Mouse (Mus musculus): ENCODE results near the gene Pim3. TPM values are rescaled to one million over a fixed set of nuclear protein-coding genes. Genes with fewer than 3 reads are reported as not detected.
A peak's percentile ranks its signal among the peaks of the same experiment; 100 is the strongest.

Pim3 gene
- total and polyA plus RNA-seq, 2 experiments = 17.7 to 68.3 TPM

- 23% methylated on average over 8 of the region's 8 CpGs for WGBS
- H3K4me1 ChIP-seq (ENCODE audit: control insufficient read depth, insufficient read depth, low read length) = peaks cover 18% of the 10 kb centered on the region
- peak; percentile 77 for DNase-seq (ENCODE audit: extremely low read depth, low read depth, low spot score)
- no peak for TF ChIP-seq CTCF (IDR thresholded peaks at IDR 0.05; ENCODE audit: low read depth, low read length)
- TF ChIP-seq POLR2A (IDR thresholded peaks at IDR 0.05; ENCODE audit: extremely low read depth, insufficient read depth, low read length) = no peak
- H3K79me2 ChIP-seq (ENCODE audit: control insufficient read depth, insufficient read depth, low read length) = no peaks in the 10 kb centered on the region
- H3K27me3 ChIP-seq (ENCODE audit: control insufficient read depth, insufficient read depth, low read length) = no peaks in the 10 kb centered on the region
- H3K4me3 ChIP-seq (ENCODE audit: insufficient read depth, low read depth, low read length) = no peak overlapping the region
- peak overlapping the region; percentile 1; the same call in 1 of the 2 replicates for H3K9ac ChIP-seq (ENCODE audit: low read depth, low read length)
- H3K36me3 ChIP-seq (ENCODE audit: control insufficient read depth, insufficient read depth, low read length) = no peaks in the 10 kb centered on the region
- H3K27ac ChIP-seq (replicated peaks; ENCODE audit: insufficient read depth, low read depth, low read length) = peak overlapping the region; percentile 43
Measured at GRCm38 (mm10) chr15:88891676-88892040, 29.7 kb downstream of the Pim3 start.

DNA sequence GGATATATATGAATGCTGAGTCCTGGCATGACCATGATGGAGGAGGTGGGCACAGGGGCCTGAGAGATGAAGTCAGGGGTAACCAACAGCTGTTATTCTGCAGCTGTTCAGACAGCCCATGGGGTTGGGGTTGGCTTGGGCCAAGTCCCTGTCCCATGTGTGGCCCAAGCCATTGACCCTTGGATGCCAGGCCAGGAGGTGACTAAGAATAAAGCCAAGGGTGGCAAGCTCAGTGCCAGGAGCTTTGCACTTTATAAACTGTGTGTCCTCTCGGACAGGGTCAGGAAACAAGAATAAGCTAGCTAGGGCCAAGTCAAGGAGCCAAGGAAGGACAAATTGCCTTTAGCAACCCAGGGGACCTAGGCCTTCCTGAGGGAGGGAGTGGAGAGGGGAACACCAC lies 30.3 kb downstream of the Pim3 start:
- Histone ChIP-seq H3K27me3 (ENCODE audit: control insufficient read depth, insufficient read depth, low read length) (no peaks in the 10 kb centered on the region), H3K4me3 (ENCODE audit: insufficient read depth, low read depth, low read length) (no peak overlapping the region), H3K36me3 (ENCODE audit: control insufficient read depth, insufficient read depth, low read length) (no peaks in the 10 kb centered on the region), H3K4me1 (ENCODE audit: control insufficient read depth, insufficient read depth, low read length) (peaks cover 18% of the 10 kb centered on the region), H3K9ac (ENCODE audit: low read depth, low read length) (no peak overlapping the region), H3K79me2 (ENCODE audit: control insufficient read depth, insufficient read depth, low read length) (no peaks in the 10 kb centered on the region), H3K27ac (replicated peaks; ENCODE audit: insufficient read depth, low read depth, low read length) (peak overlapping the region; percentile 43)
- DNase-seq (ENCODE audit: extremely low read depth, low read depth, low spot score) = peak; percentile 94
- WGBS = 26% methylated on average over 1 of the region's 1 CpGs
- TF ChIP-seq POLR2A (IDR thresholded peaks at IDR 0.05; ENCODE audit: extremely low read depth, insufficient read depth, low read length) = no peak
- no peak for TF ChIP-seq CTCF (IDR thresholded peaks at IDR 0.05; ENCODE audit: low read depth, low read length)

GRCm38 (mm10) chr15:88892876-88893275 lies 30.9 kb downstream of the Pim3 start:
- TF ChIP-seq CTCF (IDR thresholded peaks at IDR 0.05; ENCODE audit: low read depth, low read length) = no peak
- TF ChIP-seq POLR2A (IDR thresholded peaks at IDR 0.05; ENCODE audit: extremely low read depth, insufficient read depth, low read length) = no peak
- H3K79me2 ChIP-seq (ENCODE audit: control insufficient read depth, insufficient read depth, low read length) = no peaks in the 10 kb centered on the region
- H3K27ac ChIP-seq (replicated peaks; ENCODE audit: insufficient read depth, low read depth, low read length) = peak overlapping the region; percentile 41
- H3K36me3 ChIP-seq (ENCODE audit: control insufficient read depth, insufficient read depth, low read length) = no peaks in the 10 kb centered on the region
- no peak overlapping the region for H3K4me3 ChIP-seq (ENCODE audit: insufficient read depth, low read depth, low read length)
- peaks cover 18% of the 10 kb centered on the region for H3K4me1 ChIP-seq (ENCODE audit: control insufficient read depth, insufficient read depth, low read length)
- H3K27me3 ChIP-seq (ENCODE audit: control insufficient read depth, insufficient read depth, low read length) = no peaks in the 10 kb centered on the region
- no peak overlapping the region for H3K9ac ChIP-seq (ENCODE audit: low read depth, low read length)
- 71% methylated on average over 5 of the region's 5 CpGs for WGBS
- no peak for DNase-seq (ENCODE audit: extremely low read depth, low read depth, low spot score)

DNA sequence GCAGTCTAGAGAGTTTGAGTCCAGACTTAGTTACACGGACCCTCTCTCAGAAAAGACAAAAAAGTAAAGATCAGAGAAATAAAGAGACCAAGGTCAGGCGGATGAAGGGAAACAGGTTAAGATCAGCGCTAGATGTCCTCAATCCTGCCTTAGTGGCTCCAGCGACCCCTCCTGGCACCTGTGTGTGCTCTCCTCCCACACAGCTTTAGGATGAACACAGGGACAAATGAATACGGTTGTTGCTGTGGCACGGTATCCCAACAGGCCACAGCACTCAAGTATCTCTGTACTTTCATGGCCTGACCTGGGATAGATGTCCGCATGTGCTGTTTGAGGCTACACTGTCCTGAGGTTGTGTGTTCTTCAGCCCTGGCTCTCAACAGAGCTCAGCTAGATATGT lies 33.1 kb downstream of the Pim3 start:
- Histone ChIP-seq H3K4me3 (ENCODE audit: insufficient read depth, low read depth, low read length) (no peak overlapping the region), H3K27ac (replicated peaks; ENCODE audit: insufficient read depth, low read depth, low read length) (no peak overlapping the region), H3K9ac (ENCODE audit: low read depth, low read length) (no peak overlapping the region), H3K4me1 (ENCODE audit: control insufficient read depth, insufficient read depth, low read length) (peaks cover 21% of the 10 kb centered on the region), H3K79me2 (ENCODE audit: control insufficient read depth, insufficient read depth, low read length) (no peaks in the 10 kb centered on the region), H3K27me3 (ENCODE audit: control insufficient read depth, insufficient read depth, low read length) (no peaks in the 10 kb centered on the region), H3K36me3 (ENCODE audit: control insufficient read depth, insufficient read depth, low read length) (no peaks in the 10 kb centered on the region)
- no peak for DNase-seq (ENCODE audit: extremely low read depth, low read depth, low spot score)
- TF ChIP-seq POLR2A (IDR thresholded peaks at IDR 0.05; ENCODE audit: extremely low read depth, insufficient read depth, low read length) = no peak
- no peak for TF ChIP-seq CTCF (IDR thresholded peaks at IDR 0.05; ENCODE audit: low read depth, low read length)
- 84% methylated on average over 7 of the region's 7 CpGs for WGBS

DNA sequence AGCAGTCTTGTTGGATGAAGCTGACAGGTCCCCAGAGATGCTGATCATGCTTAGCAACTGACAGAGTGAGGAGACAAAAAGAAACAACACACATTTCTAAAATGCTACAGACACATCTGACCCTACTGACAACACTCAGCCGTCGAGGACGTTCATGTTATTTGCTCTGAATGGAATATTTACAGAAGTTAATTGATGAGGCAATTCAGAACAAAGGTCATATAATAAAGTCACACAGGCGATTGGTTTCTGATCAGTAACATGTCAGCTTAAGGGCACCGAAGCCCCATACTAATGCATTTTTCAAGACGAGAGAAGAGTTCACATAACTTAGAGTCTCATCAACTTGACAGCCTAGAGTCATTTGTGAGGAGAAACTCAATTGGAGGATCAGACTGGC lies 33.9 kb downstream of the Pim3 start:
- 25% methylated on average over 6 of the region's 6 CpGs for WGBS
- Histone ChIP-seq H3K9ac (ENCODE audit: low read depth, low read length) (peak overlapping the region; percentile 60; the same call in 1 of the 2 replicates), H3K4me3 (ENCODE audit: insufficient read depth, low read depth, low read length) (no peak overlapping the region), H3K27ac (replicated peaks; ENCODE audit: insufficient read depth, low read depth, low read length) (peak overlapping the region; percentile 91), H3K36me3 (ENCODE audit: control insufficient read depth, insufficient read depth, low read length) (no peaks in the 10 kb centered on the region), H3K27me3 (ENCODE audit: control insufficient read depth, insufficient read depth, low read length) (no peaks in the 10 kb centered on the region), H3K4me1 (ENCODE audit: control insufficient read depth, insufficient read depth, low read length) (peaks cover 21% of the 10 kb centered on the region), H3K79me2 (ENCODE audit: control insufficient read depth, insufficient read depth, low read length) (no peaks in the 10 kb centered on the region)
- TF ChIP-seq CTCF (IDR thresholded peaks at IDR 0.05; ENCODE audit: low read depth, low read length) (no peak), POLR2A (IDR thresholded peaks at IDR 0.05; ENCODE audit: extremely low read depth, insufficient read depth, low read length) (no peak)
- peak; percentile 91 for DNase-seq (ENCODE audit: extremely low read depth, low read depth, low spot score)

GRCm38 (mm10) chr15:88896341-88896980 lies 34.5 kb downstream of the Pim3 start:
- 41% methylated on average over 10 of the region's 10 CpGs for WGBS
- Histone ChIP-seq H3K4me1 (ENCODE audit: control insufficient read depth, insufficient read depth, low read length) (peaks cover 18% of the 10 kb centered on the region), H3K27ac (replicated peaks; ENCODE audit: insufficient read depth, low read depth, low read length) (peak overlapping the region; percentile 91), H3K9ac (ENCODE audit: low read depth, low read length) (peak overlapping the region; percentile 60; the same call in 1 of the 2 replicates), H3K79me2 (ENCODE audit: control insufficient read depth, insufficient read depth, low read length) (no peaks in the 10 kb centered on the region), H3K36me3 (ENCODE audit: control insufficient read depth, insufficient read depth, low read length) (no peaks in the 10 kb centered on the region), H3K4me3 (ENCODE audit: insufficient read depth, low read depth, low read length) (no peak overlapping the region), H3K27me3 (ENCODE audit: control insufficient read depth, insufficient read depth, low read length) (no peaks in the 10 kb centered on the region)
- TF ChIP-seq CTCF (IDR thresholded peaks at IDR 0.05; ENCODE audit: low read depth, low read length) (no peak), POLR2A (IDR thresholded peaks at IDR 0.05; ENCODE audit: extremely low read depth, insufficient read depth, low read length) (no peak)
- DNase-seq (ENCODE audit: extremely low read depth, low read depth, low spot score) = peak; percentile 95
